11 mouse cellular contexts compared by ENCODE assay signal in the genomic region with DNA sequence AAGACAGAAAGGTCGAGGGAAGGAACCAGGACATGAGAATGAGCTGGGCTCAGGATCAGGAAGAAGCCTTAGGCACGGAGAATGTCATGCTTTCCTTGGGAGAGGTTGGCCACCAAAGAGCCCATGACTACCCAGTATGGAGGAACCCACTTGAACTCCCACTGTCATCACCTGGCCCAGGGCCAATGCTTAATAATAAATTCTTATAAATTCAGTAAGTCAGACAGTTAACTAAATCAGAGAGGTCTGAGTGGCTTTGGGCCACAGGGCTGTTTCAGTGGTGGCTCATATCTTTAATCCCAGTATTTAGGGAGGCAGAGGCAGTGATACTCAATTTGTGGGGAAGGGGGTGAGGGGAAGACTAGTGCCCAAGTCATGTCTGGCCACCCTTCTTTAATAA. TPM values are rescaled to one million over a fixed set of nuclear protein-coding genes. Genes with fewer than 3 reads are reported as not detected.
DNase-seq lines count a peak whose midpoint lies in the region; ATAC-seq and TF ChIP-seq lines count a peak whose summit lies in the region.
"Had no signal": no experiment of that assay in that cellular context is flagged by ENCODE, and none has a peak within 500 bp of the region (broad histone marks: within the 10 kb centered on the region; RNA-seq: fewer than 3 reads in every experiment).

No protein-coding gene starts in this region.

- H3K27me3 ChIP-seq in megakaryocyte, embryonic 14.5 days (replicated peaks) = no peaks in the 10 kb centered on the region
- no peaks in the 10 kb centered on the region for H3K27me3 ChIP-seq in liver, embryonic 12.5 days (replicated peaks)
- no peaks in the 10 kb centered on the region for H3K27me3 ChIP-seq in stomach, postnatal 0 days (ENCODE audit: control insufficient read depth, insufficient read depth, low read length)
- H3K27me3 ChIP-seq: limb, embryonic 15.5 days; Patski had no signal

- no peak for TF ChIP-seq CTCF in stomach, postnatal 0 days (IDR thresholded peaks at IDR 0.05; ENCODE audit: low read depth)

- no peak overlapping the region for H3K27ac ChIP-seq in liver, embryonic 12.5 days
- no peak overlapping the region for H3K27ac ChIP-seq in stomach, postnatal 0 days (replicated peaks)

- H3K9ac ChIP-seq in liver, embryonic 12.5 days = no peak overlapping the region
- no peak overlapping the region for H3K9ac ChIP-seq in stomach, postnatal 0 days (ENCODE audit: low read length)
- H3K9ac ChIP-seq: limb, embryonic 15.5 days had no signal

- H3K4me2 ChIP-seq in liver, embryonic 12.5 days = peak overlapping the region; percentile 77
- H3K4me2 ChIP-seq in stomach, postnatal 0 days (replicated peaks; ENCODE audit: low read depth) = peak overlapping the region; percentile 50; the same call in 1 of the 2 replicates

- H3K36me3 ChIP-seq in megakaryocyte, embryonic 14.5 days (replicated peaks; ENCODE audit: low read length) = peaks cover 22% of the 10 kb centered on the region
- H3K36me3 ChIP-seq in liver, embryonic 12.5 days = peaks cover 13% of the 10 kb centered on the region
- peaks cover 8% of the 10 kb centered on the region for H3K36me3 ChIP-seq in stomach, postnatal 0 days (ENCODE audit: control insufficient read depth, insufficient read depth, low read length)

- TF ChIP-seq EP300 in stomach, postnatal 0 days (optimal IDR thresholded peaks at IDR 0.05) = no peak

- H3K4me1 ChIP-seq in megakaryocyte, embryonic 14.5 days = peaks cover 65% of the 10 kb centered on the region
- peaks cover 31% of the 10 kb centered on the region for H3K4me1 ChIP-seq in liver, embryonic 12.5 days
- H3K4me1 ChIP-seq in stomach, postnatal 0 days (replicated peaks; ENCODE audit: control insufficient read depth, insufficient read depth) = no peaks in the 10 kb centered on the region

- DNase-seq in cerebellum, postnatal 10 days = peak; percentile 30 to 41
- DNase-seq in cerebellum, adult 8-10 months = no peak
- DNase-seq in stomach, postnatal 0 days (ENCODE audit: low spot score) = no peak
- DNase-seq in spleen, postnatal 36 days (ENCODE audit: low spot score in 2 of 2) = no peak
- DNase-seq in adrenal gland, postnatal 4 days (ENCODE audit: low spot score in 2 of 2) = no peak

- no peak for ATAC-seq in megakaryocyte, adult 5-6 weeks (ENCODE audit: poor library complexity, severe bottlenecking)
- no peak for ATAC-seq in liver, embryonic 12.5 days
- no peak for ATAC-seq in stomach, postnatal 0 days (ENCODE audit: low FRiP score, low TSS enrichment)

- H3K4me3 ChIP-seq in megakaryocyte, embryonic 14.5 days (replicated peaks) = peak overlapping the region; percentile 93
- H3K4me3 ChIP-seq in liver, embryonic 12.5 days = no peak overlapping the region
- no peak overlapping the region for H3K4me3 ChIP-seq in stomach, postnatal 0 days (ENCODE audit: low read depth, low read length)

- no peaks in the 10 kb centered on the region for H3K9me3 ChIP-seq in megakaryocyte, embryonic 14.5 days
- H3K9me3 ChIP-seq in liver, embryonic 12.5 days (replicated peaks) = no peaks in the 10 kb centered on the region
- no peaks in the 10 kb centered on the region for H3K9me3 ChIP-seq in stomach, postnatal 0 days (ENCODE audit: control insufficient read depth, low read length)
- H3K9me3 ChIP-seq: limb, embryonic 15.5 days had no signal

- 79% methylated on average over 2 of the region's 2 CpGs for WGBS in liver, embryonic 12.5 days (ENCODE audit: insufficient replicate concordance)
- WGBS in stomach, postnatal 0 days = 82% methylated on average over 2 of the region's 2 CpGs

RNA-seq across cellular contexts. Expression of gene Med11, which starts 0.8 kb away (rescaled TPM):
- 47.7 and 52.0 TPM in 2 replicates for polyA plus RNA-seq in megakaryocyte, embryonic 14.5 days (2012; ENCODE audit: insufficient read depth, low replicate concordance)
- total RNA-seq in megakaryocyte, adult 5-6 weeks (2015) = 42.2 and 64.0 TPM in 2 replicates
- total RNA-seq in megakaryocyte, adult 5-6 weeks (2017) = 47.8 and 55.3 TPM in 2 replicates
- 19.7 and 21.7 TPM in 2 replicates for polyA plus RNA-seq in liver, embryonic 12.5 days (2016; fragmentation: Nextera tagmentation; extraction: Ambion mirVana)
- 27.4 and 28.6 TPM in 2 replicates for polyA plus RNA-seq in stomach, postnatal 0 days (2015; fragmentation: Nextera tagmentation; extraction: Ambion mirVana)
- total RNA-seq in adrenal gland, postnatal 4 days (2021) = 10 to 100 TPM; 17.3 to 18.6 TPM

RNA-seq across cellular contexts. Expression of gene Zmynd15, which starts 8.3 kb away (rescaled TPM):
- polyA plus RNA-seq in megakaryocyte, embryonic 14.5 days (2012; ENCODE audit: insufficient read depth, low replicate concordance) = 2.1 and 3.6 TPM in 2 replicates
- total RNA-seq in megakaryocyte, adult 5-6 weeks (2015) = 0.13 TPM in 1 of 2 replicates, not detected in the other
- total RNA-seq in megakaryocyte, adult 5-6 weeks (2017) = 0.04 TPM in 1 of 2 replicates, not detected in the other
- polyA plus RNA-seq in liver, embryonic 12.5 days (2016; fragmentation: Nextera tagmentation; extraction: Ambion mirVana) = 0.12 and 0.23 TPM in 2 replicates
- 0.62 and 0.86 TPM in 2 replicates for polyA plus RNA-seq in stomach, postnatal 0 days (2015; fragmentation: Nextera tagmentation; extraction: Ambion mirVana)
- total RNA-seq in adrenal gland, postnatal 4 days (2021) = 1 to 10 TPM; 2.2 to 2.3 TPM

RNA-seq across cellular contexts. Expression of gene Cxcl16, which starts 8.9 kb away (rescaled TPM):
- polyA plus RNA-seq in megakaryocyte, embryonic 14.5 days (2012; ENCODE audit: insufficient read depth, low replicate concordance) = 1.4 and 23.1 TPM in 2 replicates
- total RNA-seq in megakaryocyte, adult 5-6 weeks (2015) = 0.84 and 1.9 TPM in 2 replicates
- 1.2 and 1.7 TPM in 2 replicates for total RNA-seq in megakaryocyte, adult 5-6 weeks (2017)
- polyA plus RNA-seq in liver, embryonic 12.5 days (2016; fragmentation: Nextera tagmentation; extraction: Ambion mirVana) = 0.87 and 1.1 TPM in 2 replicates
- 15.8 and 18.1 TPM in 2 replicates for polyA plus RNA-seq in stomach, postnatal 0 days (2015; fragmentation: Nextera tagmentation; extraction: Ambion mirVana)
- total RNA-seq in adrenal gland, postnatal 4 days (2021) = 1 to 10 TPM; 5.8 to 7.4 TPM
- total RNA-seq: megakaryocyte-erythroid progenitor cell, adult 5-6 weeks had no signal

RNA-seq across cellular contexts. Expression of gene Arrb2, which starts 18.5 kb away (rescaled TPM):
- 1,596 and 3,155 TPM in 2 replicates for polyA plus RNA-seq in megakaryocyte, embryonic 14.5 days (2012; ENCODE audit: insufficient read depth, low replicate concordance)
- 140 and 157 TPM in 2 replicates for total RNA-seq in megakaryocyte, adult 5-6 weeks (2015)
- 125 and 141 TPM in 2 replicates for total RNA-seq in megakaryocyte, adult 5-6 weeks (2017)
- 17.9 and 22.5 TPM in 2 replicates for polyA plus RNA-seq in liver, embryonic 12.5 days (2016; fragmentation: Nextera tagmentation; extraction: Ambion mirVana)
- 9.0 and 9.5 TPM in 2 replicates for polyA plus RNA-seq in stomach, postnatal 0 days (2015; fragmentation: Nextera tagmentation; extraction: Ambion mirVana)
- 10 to 100 TPM; 30.4 to 32.3 TPM for total RNA-seq in adrenal gland, postnatal 4 days (2021)

RNA-seq across cellular contexts. Expression of gene Pelp1, which starts 41.1 kb away (rescaled TPM):
- 30.9 and 36.1 TPM in 2 replicates for polyA plus RNA-seq in megakaryocyte, embryonic 14.5 days (2012; ENCODE audit: insufficient read depth, low replicate concordance)
- 12.1 and 13.2 TPM in 2 replicates for total RNA-seq in megakaryocyte, adult 5-6 weeks (2015)
- total RNA-seq in megakaryocyte, adult 5-6 weeks (2017) = 5.8 and 7.4 TPM in 2 replicates
- 28.6 and 29.7 TPM in 2 replicates for polyA plus RNA-seq in liver, embryonic 12.5 days (2016; fragmentation: Nextera tagmentation; extraction: Ambion mirVana)
- 10.4 and 10.8 TPM in 2 replicates for polyA plus RNA-seq in stomach, postnatal 0 days (2015; fragmentation: Nextera tagmentation; extraction: Ambion mirVana)
- total RNA-seq in adrenal gland, postnatal 4 days (2021) = 10 to 100 TPM; 37.2 to 40.5 TPM

Comparison
In these comparisons a context has a peak if more than half of its experiments do, and no peak if none do; other contexts are left out.
1. DNase-seq: peak in cerebellum, postnatal 10 days (2 of 2); none in cerebellum, adult 8-10 months (single experiment), stomach, postnatal 0 days (single experiment), spleen, postnatal 36 days (0 of 2) and adrenal gland, postnatal 4 days (0 of 2).